Mouse (Mus musculus): Measurements from ENCODE around the gene Gm20605.

The Gm20605 gene

GRCm38 (mm10) chr5:137690531-137690930, 61.6 kb downstream of the Gm20605 start:
- no peak for DNase-seq (ENCODE audit: low spot score)

GRCm38 (mm10) chr5:137691881-137692280, 62.9 kb downstream of the Gm20605 start:
- no peak for DNase-seq (ENCODE audit: low spot score)
